Mouse (Mus musculus) mouse trophoblast stem cell (cell line): ENCODE data around the gene Hsd11b1.

Experiments
- in situ Hi-C, 2 experiments: fragments of 300-500 bp; cut with MseI, MboI; formaldehyde crosslinking; loops; 2 replicates in 1 of 2; 3 replicates in 1 of 2; pipeline ENCODE4 v1.15.1; 2025

Hsd11b1 gene

DNA sequence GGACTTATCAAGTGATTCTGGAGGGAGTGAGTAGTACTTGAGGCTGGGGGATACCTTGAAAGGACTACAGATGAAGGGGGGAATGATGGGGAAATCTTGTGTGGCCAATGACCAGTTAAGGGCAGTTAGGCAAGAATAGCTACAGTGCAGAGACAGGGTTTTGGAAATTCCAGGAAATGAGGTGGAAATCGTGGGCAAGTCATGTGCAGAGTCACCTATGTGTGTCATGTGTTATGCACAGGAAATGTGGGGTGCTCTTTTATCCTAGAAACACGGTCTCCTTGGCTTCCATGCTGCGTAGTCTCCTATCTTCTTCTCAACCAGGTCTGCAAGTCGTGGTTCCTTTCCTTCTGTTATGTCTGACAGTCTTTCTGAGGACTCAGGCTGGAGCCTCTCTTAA, 15.6 kb upstream of the Hsd11b1 start:
- in situ Hi-C loops = no loop called here

DNA sequence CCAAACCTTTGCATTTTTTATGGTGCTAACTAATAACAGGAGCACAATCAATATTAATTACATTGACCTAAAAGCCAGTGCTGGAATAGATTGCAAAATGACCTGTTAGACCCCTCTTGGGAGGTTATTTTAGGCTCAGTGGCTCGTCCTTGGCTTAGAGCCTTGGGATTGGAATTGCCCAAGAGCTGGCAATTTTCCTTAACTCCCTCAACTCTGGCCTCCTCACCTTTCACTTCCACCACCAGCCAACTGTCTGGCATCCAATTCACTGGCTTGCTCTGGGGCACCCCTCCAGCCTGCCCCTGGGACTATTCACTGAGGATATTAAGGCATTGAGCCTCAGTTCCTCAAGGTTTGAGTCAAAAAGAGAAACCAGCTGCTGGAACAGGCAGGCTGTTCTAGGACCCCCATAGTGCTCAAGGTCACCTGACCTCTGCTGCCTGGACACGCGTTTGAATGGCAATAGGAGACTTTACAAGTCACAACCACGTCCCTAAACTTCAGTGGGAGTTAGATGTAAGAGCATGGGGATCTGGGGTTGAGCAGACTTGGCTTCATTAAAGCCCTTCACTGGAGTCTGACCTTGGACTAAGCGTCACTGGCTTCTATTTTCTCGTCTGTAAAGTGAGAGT, 14.7 kb upstream of the Hsd11b1 start:
- in situ Hi-C loops = no loop called here

DNA sequence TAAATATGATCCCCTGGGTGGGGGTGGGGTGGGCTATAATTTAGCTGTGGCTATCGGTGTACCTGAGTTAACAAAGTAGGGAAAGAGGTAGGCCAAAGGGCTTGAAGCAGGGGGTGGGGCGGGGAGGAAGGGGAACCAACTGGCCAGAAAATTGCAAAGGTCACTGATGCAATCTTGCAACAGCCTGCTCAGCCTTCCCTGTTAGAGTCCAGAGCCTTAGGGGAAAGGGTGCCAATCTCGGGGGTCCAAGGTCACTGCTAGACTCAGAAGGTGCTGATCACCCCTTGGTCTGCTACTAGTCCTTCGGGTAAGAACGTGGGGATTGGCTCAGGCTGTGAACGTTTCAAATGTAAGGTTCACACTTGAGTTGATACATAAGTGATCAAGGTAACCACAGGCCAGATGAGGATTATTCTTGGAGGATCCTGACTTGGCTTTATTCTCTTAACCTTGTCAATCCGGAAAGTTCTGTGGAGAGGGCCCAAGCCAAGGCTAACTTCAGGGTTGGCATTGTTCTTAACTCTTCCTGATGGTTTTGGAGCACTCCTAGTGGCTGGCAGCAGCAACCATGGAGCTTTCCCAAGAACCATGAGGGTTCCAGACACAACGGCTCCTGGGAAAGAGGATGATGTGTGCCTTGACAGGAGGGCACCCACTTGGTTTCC, 10.7 kb upstream of the Hsd11b1 start:
- in situ Hi-C loops = no loop called here

DNA sequence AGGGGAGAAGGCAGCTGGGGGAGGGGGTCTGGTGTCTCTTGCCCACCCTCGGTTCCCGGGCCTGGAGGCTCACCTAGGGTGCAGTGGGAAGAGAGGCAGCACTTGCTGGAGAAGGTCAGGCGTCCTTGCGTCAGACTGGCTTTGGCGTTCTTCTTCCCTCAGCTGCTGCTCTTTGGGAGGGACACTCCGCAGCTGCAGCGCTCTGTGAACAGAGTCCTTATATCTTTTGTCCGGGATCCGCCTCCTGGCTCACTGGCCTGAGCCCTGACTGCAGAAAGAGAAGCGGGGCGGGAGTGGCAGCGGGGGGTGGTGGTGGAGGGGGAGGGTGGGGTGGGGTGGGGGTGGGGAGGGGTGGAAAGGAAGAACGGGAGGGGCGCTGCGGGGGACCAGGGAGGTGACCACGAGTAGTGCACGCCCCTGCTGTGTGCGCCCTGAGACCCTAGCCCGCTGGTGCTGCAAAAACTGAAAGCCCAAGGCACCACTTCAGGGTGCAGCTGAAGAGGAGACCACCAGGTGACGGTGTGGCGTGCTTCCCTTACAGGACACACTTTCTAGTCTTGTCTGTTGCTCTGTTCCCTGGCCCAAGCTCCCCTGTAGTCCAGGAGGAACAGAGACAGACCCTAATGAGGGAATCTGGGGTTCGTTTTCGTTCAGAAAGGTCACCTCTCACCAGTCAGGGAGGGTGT, 9.2 kb upstream of the Hsd11b1 start, which contains the start of gene G0s2:
Gene G0s2 (minus strand): TSS at position 302 of the 686 bp plus-strand sequence.
- in situ Hi-C loops = no loop called here

DNA sequence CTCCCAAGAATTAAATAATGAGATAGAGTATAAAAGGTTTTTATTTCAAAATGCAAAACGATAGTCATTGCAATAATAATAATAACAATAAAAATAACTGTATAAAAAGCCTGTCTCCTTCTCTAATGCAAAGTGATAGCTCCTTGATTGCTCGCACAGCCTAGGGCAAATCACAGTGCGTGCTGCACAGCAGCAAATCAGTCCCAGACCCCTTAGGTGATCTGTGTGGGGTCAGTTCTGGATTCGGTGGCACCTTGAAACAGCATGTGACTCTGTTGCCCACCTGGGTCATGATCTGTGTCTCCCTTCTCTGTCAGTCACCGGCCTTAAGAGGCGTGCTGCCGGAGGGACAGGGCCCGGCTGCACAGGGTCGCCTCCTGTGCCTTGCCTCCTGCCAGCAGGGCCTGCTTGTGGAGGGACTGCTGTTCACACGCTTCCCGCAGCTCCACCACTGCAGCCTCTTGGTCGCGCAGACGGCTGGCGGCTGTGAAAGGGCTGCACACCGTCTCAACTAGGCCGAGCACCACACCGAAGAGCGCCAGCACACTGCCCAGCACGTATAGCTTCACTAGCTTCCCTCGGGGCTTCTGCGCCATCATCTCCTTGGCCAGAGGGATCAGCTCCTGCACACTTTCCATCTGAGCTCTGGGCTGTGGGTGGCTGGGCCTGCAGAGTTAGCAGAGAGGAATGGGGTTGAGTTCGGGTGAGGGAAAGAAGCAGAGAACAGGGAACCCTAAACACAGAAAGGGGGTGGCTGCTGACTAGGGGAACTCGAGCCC, 8.5 kb upstream of the Hsd11b1 start:
- in situ Hi-C loops = no loop called here

DNA sequence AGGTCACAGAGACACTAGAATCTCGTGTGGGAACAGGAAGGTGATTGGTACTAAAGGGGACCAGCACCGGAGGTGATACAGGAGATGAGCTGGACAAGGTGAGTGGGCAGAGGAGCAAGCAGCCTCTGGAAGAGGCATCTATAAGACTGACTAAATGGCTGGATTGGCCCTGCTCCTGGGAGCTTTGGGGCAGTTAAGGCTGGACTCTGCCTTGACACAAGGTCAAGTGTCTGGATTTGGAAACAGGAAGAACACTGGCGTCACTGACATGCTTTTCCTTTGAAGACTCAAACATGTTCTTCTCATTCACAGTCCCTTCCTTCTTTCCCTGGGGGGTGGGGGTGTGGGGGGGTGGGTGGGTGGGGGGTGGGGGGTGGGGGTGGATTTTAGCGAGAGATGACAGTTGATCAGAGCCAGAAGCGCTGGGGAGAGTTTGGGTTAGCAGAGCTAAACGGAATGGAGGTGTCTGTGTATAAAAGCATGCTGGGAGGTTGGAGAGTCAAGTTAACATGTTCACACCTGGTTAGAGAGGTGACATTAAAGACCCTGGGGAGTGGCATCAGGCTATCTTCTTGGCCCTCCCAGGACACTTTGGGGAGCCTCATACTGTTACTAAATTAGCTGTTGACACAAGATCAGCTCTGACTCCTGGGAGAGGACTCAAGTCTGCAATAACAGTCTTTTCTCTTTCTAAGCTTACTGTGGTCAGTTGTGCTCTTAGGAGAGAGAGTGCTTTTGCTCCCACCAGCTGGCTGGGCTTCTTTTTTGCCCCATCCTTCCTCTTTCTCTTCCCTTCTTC, 7.3 kb upstream of the Hsd11b1 start:
- in situ Hi-C loops = no loop called here

DNA sequence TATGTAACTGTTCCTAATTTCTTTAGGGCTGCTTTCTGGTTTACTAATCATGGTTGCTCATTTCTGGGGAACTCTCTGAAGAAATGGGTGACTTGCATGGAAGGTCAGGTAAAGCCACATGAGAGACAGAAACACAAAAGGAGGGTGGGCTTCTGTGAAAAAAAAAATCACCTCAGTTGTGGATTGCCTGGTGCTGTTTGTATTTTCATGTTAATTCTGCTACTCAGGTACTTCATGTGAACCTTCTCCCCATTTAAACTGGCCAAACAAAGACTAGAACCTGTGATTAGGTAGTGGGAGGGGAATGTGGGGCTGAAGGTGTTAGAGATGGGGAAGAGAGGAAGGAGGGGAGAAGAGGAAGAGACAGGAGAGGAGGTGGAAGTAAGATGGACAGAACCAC, 1.9 kb upstream of the Hsd11b1 start:
- in situ Hi-C loops = loop anchor here in 1 of 2 experiments (10.0 kb wide), 1 partner anchor 109 kb away; the partner anchor contains the start of gene Camk1g

DNA sequence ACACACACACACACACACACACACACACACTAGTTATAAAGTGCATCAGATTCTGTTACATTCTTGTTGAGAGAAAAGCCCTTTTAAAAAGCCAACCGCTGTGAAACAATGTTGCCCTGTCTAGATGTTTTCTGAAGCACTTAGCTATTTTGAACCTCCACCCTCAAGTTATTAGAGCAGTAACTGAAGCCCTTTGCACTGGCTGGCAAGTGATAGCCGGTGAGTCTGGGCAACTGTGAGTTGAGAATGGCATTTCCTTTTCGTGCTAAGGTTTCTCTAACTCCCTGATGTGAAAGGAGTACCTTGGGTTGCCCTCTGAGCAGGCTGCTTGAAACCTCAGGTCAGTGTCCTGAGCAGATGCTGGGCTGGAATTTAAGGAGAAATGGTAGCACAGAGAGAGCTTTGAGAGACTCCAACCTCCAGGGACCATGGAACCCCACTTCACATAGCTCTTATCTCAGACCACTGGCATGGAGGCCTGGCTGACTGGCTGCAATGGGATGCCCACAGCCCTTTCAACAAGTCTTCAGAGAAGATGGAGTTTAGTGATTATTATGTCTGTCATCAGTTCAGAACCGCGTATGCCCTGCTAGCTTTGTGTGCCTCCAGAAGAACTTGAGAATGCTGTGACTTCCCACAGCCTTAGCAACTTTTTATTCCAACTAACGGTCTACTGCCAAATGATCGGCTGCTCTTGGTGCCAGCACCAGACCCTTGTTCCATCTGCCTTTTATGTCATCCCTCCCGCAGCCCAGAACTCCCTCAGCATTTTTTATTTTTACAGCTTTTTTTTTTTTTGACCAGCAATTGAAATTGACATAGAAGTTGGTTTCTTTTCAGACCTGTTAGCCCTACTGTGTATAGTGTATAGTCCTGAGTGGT, 608 bp downstream of the Hsd11b1 start:
- in situ Hi-C loops = loop anchor here (5.0 to 10.0 kb wide), 2 partner anchors 109 to 112 kb away; partner anchors contain the start of gene Camk1g (in 2 of the 2)

DNA sequence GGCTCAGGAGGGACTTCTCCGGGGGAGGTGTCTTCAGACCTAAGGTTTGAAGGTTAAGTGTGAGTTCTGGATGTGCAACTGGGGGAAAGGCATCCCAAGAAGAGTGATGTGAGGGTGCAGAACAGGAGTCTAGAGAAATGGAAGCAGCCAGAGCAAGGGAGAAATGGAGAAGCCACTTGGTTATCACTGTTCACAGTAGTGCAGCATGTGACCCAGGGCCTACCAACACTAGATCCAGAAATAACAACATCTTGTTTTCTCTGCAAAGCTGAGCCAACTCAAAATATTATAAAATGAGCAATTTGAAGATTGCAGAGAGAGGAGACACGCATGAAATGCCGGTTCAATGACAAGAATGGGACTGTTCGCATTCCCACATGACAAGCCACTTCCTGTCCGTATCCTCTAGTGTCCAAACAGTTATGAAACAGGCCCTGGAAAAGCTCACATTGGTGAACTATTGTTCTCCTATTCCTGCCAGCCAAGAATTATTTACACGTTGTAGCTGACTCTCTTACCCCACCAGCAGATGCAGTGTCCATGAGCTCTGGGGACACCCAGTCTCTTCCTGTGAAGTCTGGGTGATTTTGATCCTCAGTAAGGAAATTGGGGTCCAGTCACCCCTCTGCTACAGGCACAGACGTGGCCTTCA, 1.9 kb downstream of the Hsd11b1 start:
- in situ Hi-C loops = loop anchor here (5.0 to 10.0 kb wide), 2 partner anchors 110 to 113 kb away; partner anchors contain the start of gene Camk1g (in 2 of the 2)

DNA sequence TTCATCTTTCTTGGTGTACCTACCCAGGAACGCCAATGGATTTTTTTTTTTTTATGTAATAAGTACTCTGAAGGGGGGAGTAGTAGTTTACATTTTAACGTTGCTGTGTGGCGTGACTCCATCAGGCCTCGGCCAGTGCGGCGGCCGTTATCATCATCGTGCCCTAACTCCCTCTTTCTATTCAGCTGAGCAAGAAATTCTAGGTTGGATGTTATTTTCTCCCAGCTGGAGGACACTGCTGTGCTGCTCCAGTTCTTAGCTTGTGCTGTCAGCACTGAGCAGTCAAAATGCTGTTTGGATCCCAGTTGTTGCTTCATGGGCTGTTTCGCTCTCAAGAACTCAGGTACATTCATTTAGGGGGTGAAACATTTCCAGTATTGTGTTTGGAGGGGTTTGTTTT, 4.3 kb downstream of the Hsd11b1 start:
- in situ Hi-C loops = loop anchor here in 1 of 2 experiments (10.0 kb wide), 1 partner anchor 65 kb away; no protein-coding TSS in a partner anchor

DNA sequence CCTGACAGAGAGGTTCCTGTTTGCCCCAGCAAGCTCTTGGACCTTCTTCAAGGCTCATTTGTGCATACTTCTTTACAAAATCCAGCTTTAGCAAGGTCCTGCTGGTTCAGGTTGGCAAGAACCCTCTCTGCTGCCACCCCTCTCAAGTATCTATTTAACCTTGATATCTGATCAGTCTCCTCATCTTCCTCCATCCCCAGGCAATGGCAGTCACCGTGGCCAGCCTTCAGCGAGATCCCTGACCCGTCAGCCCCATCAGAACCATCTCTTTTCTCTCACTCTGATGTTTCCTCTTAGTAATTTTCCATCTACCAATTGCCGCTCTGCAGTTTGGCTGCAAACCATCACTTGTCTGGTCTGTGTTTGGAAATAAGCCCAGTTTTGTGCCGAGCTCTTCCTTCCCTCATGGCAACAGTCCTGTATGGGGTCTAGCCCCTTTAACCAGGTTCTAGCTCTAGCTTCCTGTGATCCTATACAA, 7.2 kb downstream of the Hsd11b1 start:
- in situ Hi-C loops = loop anchor here in 1 of 2 experiments (10.0 kb wide), 1 partner anchor 68 kb away; no protein-coding TSS in a partner anchor

DNA sequence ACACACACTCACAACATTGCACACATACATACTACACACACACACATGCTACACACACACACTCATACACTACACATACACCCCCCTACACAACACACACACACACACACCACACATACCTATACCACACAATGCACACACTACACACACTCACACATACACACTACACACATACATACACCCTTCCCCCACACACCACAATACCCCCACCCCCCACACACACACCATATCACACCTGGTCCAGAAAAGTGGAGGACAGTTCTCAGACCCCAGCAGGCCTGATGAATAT, 7.6 kb downstream of the Hsd11b1 start:
- in situ Hi-C loops = loop anchor here in 1 of 2 experiments (10.0 kb wide), 1 partner anchor 69 kb away; no protein-coding TSS in a partner anchor

DNA sequence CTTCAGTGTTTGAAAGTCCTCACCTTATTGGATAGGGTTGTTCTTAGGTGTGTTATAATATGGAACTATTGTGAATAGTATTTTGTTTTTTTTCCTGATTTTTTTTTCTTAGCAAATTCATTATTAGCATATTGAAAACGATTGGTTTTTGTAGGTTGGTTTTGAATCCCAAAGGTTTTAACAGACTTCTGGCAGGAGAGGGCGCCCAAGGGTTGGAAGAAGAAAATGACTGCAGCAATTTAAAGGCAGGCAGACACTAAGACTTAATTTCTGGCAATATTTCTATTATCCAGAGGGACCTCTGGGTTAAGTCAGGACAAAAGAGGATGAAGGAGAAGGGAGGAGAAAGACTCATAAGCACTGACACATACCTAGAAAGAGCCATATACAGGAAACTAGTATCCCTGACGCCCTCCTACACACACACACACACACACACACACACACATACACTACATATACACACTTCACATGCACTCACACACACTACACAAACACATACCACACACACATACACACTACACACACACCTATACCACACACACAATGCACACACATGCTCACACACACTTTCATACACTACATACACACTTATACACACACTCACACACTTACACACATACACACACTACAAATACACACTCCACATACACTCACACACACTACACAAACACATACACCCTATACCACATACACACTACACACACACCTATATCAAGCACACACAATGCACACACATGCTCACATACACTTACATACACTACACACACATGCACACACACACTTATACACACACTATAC, 8.2 kb downstream of the Hsd11b1 start:
- in situ Hi-C loops = loop anchor here in 1 of 2 experiments (10.0 kb wide), 1 partner anchor 69 kb away; no protein-coding TSS in a partner anchor

DNA sequence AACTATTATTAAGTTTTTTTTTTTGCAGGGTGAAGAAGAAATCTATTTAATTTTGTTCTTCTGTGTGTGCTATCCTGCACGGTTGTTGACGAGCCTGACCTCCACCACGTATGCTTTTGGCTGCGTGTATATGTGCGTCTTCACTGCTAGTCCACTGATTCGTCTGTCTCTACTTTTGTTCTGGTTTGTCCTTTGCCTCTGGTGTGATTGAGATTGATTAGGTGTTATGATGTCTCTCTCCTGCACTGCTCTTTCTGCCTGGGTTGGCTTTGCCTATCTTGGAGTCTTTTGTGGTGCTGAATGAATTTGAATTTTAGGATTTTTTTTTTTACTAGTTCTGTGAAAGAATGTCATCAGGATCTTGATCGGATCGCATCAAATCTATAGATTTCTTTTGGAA, 8.8 kb downstream of the Hsd11b1 start:
- in situ Hi-C loops = loop anchor here in 1 of 2 experiments (10.0 kb wide), 1 partner anchor 70 kb away; no protein-coding TSS in a partner anchor

DNA sequence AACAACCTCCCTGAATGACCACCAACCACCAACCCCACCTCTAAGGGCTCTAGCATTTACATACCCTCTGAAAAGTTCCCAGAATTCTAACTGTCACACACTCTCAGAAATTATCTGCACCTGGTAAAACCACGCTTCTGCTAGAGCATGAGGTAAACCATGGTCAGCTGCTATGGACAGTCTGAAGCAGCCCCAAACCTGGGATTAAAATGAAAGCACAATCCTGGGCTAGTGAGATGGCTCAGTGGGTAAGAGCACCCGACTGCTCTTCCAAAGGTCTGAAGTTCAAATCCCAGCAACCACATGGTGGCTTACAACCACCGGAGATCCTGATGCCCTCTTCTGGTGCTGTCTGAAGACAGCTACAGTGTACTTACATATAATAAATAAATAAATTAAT, 10.0 kb downstream of the Hsd11b1 start:
- in situ Hi-C loops = loop anchor here in 1 of 2 experiments (10.0 kb wide), 1 partner anchor 71 kb away; no protein-coding TSS in a partner anchor

DNA sequence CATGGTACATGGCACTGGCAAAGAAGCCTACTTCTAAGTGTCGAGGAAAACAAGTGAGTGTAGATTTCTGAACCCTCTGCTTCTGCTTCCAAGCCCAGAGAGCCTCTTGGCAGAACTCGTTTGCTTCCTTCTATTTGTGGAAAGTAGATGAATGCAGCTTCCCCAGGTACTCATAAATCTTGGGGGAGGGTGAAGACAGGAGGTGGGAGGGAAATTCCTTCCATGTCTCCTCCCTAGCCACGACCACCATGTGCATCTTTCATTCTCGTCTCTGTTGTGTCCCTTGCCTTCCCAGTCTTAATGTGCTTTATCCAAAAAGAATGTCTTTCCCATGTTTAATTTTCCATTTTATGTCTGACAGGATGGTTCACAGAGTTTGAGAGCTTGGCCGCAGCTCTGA, 11.3 kb downstream of the Hsd11b1 start:
- in situ Hi-C loops = loop anchor here in 1 of 2 experiments (10.0 kb wide), 1 partner anchor 72 kb away; no protein-coding TSS in a partner anchor

DNA sequence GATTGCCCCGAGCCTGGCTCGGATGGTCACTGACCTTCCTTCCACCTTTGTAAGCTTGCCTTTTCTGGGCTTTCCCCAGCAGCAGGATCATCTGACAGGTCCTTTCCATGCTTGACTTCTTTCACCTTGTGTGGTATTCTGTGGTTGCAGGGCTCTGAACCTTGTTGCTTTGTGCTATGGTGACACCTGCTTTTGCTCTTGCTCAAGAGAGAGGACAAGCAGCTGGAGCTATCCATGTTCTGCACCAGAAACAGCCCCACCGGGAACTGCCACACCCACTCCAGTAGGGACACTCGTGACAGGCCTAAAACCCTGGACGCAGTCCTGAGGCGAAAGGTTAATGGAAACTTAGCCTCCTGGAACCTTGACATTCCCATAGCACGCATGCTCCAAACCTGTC, 12.5 kb downstream of the Hsd11b1 start:
- in situ Hi-C loops = loop anchor here in 1 of 2 experiments (10.0 kb wide), 1 partner anchor 73 kb away; no protein-coding TSS in a partner anchor

DNA sequence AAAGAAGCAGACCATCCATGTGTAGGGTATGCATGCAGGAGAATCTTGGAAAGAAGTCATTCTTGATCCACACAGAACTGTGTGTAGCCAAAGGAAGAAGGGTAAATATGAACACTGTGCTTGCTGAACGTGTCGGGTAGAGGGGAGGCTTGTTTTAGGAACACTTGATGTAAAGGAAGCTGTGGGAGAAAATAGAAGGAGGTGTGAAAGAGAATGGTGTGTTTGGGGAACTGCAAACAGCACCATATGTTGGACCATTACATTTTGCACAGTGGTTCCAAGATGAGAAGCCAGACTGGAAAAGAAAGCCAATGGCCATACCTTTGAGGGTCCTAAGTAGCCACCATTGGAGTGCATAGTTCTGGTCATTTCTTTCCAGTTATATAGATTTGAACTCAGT, 13.8 kb downstream of the Hsd11b1 start:
- in situ Hi-C loops = loop anchor here in 1 of 2 experiments (10.0 kb wide), 1 partner anchor 75 kb away; no protein-coding TSS in a partner anchor
